Mouse (Mus musculus): ENCODE results near the gene Gm17606.

DNA sequence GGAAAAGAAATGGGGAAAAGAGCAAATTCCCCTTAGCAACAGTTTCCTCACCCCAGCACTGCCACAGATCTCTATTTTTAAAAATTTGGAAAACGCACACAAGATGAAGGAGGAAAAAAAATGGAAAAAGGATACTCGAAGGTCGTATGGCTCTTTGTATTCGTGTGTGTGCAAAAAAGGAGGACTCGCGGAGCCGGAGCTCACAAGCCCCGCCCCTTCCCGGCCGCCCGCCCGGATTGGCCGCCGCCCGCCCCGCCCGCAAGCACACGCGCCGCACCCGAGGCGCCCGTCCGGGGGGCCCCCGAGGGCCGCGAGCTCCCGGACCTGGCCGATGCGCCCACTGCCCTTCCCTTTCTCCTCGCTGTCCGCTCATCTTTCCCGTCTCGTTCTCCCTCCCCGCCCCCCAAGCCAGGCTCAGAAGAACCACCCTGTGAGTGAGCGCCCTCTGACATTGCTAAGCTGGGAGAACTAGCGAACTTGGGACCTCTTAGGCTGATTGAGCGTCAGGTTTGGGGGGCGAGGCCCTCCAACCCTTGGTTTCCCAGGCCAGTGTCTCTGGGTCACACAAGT is 34.9 kb upstream of the Gm17606 start, which contains the start of gene 4931414P19Rik:
- TF ChIP-seq CTCF (IDR thresholded peaks at IDR 0.05) (no peak), EP300 (IDR thresholded peaks at IDR 0.05) (no peak)

Measured in lung, postnatal 0 days (tissue).